Mouse (Mus musculus) erythroid progenitor cell, adult 5-6 weeks (primary cell): ENCODE results near the gene Klrc3. TPM values are rescaled to one million over a fixed set of nuclear protein-coding genes. Genes with fewer than 3 reads are reported as not detected.
A peak's percentile ranks its signal among the peaks of the same experiment; 100 is the strongest.
"Not testable (repeated sequence)": the region's sequence is repeated elsewhere in the genome, so short reads cannot be mapped to it uniquely, and the experiment has no call there.

Source experiments
- ATAC-seq: replicated peaks from 2 replicates; pipeline ENCODE4 v1.8.0; 2016; ENCODE audit warnings: moderate number of reproducible peaks, mild to moderate bottlenecking, moderate TSS enrichment, inconsistent platforms; ENCODE audit not compliant: poor library complexity, low FRiP score, severe bottlenecking
- total RNA-seq, 2 experiments: library from RNA; stranded (forward) in 1 of 2; stranded (reverse) in 1 of 2; fragments of 150-400 nt in 1 of 2; fragments of 186-747, 209-891 nt in 1 of 2; gene quantifications; 2 replicates each; pipeline versions ENCODE4 v1.2.3 to v1.2.4; 2015 to 2017; ENCODE audit warnings: low replicate concordance in 2 of 2

Klrc3 gene
- total RNA-seq (2015; ENCODE audit: low replicate concordance) = not detected in 2 replicates
- total RNA-seq (2017; ENCODE audit: low replicate concordance) = not detected in 2 replicates

DNA sequence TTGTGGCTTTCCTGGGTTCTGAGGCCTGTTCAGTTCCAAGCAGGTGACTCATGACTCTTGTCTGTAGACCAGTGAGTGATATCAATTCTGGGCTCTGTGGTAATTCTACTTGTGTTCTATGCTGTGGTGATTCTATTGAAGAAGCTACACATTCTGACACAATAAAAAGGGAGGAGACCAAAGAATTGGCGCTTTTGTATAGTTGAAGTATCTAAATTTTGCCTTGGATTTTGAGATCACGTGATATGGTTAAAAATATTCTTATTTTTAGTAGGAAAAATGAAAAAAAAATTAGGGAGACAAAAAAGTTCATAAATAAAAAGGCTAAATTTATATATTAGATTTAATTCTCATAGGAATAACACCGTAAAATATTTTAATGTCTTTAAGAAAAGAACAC is at the start of gene Klrc3:
Klrc3 (minus strand) TSS at position 101 of the 400 bp plus-strand sequence.
- ATAC-seq = 0 out of 2 replicates have a peak, but pooled peaks have one; percentile 29

DNA sequence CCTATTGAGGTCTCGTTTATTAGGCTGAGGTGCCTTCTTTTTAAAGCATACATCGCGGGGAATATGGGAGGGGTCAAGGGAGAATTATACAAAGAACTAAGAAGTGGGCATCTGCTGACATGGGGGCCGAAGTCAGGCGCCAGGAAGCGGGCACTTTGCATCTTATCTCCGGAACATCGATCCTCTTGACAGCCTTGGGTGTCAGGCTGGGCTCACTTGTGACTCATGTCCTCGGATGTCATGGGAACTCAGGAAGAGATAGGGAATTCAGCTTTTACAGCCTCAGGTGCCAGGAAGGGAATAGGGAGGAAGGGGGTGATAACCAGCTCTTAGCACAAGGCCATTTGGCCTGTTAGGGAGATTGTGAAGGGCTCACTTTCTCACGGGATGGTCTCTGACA is 48.3 kb upstream of the Klrc3 start:
- ATAC-seq = not testable (repeated sequence)

- no peak for ATAC-seq
Measured at GRCm38 (mm10) chr6:129680379-129680778, 37.2 kb upstream of the Klrc3 start.

- no peak for ATAC-seq
Measured at GRCm38 (mm10) chr6:129678873-129679272, 35.7 kb upstream of the Klrc3 start, which contains the start of gene Klrc1. Gene Klrc1 (minus strand): TSS chr6:129678973.

DNA sequence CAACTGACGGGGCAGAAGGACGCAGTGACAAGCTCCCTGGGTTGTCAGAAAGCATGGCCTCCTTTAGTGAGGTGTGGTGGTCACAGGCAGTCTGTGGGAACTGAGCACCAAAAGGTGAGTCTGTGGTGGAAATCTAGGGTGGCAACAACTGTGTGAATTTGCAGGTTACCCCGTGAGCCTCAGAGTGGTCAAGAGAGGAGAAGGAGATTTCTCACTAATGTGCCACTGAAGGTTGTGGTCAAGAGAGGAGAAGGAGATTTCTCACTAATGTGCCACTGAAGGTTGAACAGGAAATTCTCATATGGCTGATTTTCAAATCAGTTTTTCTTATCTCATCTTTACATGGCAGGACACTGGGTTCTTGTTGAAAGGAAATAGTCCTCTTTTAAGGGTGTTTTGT is 18.2 kb upstream of the Klrc3 start:
- ATAC-seq = not testable (repeated sequence)

DNA sequence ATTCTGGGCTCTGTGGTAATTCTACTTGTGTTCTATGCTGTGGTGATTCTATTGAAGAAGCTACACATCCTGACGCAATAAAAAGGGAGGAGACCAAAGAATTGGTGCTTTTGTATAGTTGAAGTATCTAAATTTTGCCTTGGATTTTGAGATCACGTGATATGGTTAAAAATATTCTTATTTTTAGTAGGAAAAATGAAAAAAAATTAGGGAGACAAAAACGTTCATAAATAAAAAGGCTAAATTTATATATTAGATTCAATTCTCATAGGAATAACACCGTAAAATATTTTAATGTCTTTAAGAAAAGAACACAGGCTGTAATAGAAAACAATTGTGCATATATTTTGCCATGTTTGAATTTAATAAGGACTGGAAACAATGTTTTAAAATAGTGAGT is 17.5 kb upstream of the Klrc3 start, which contains the start of gene Klrc2:
Klrc2 (minus strand) TSS at position 101 of the 400 bp plus-strand sequence.
- not testable (repeated sequence) for ATAC-seq

- not testable (repeated sequence) for ATAC-seq
Measured at GRCm38 (mm10) chr6:129644054-129644453, 917 bp upstream of the Klrc3 start.

- ATAC-seq = not testable (repeated sequence)
Measured at GRCm38 (mm10) chr6:129631046-129631445, 12.1 kb downstream of the Klrc3 start.

DNA sequence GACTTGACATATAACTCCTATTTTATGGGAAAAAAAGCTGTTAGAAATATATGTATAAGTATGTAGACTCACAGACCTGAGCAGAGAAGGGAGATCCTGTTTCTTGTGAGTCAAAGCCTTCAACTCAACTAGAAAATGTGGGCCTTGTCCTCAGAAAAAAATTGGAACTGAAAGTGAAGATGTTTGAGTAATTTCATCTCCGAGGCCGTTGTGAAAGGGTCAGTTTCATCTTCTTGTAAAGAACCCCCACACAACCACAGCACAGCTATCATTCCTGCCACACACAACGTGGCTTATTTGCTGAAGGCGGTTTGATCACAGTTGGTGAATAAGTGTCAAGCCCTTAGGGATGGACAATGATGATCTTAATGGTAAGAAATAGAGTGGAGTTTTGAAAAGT is 19.4 kb downstream of the Klrc3 start, which contains the start of gene Klrk1:
Klrk1 (minus strand) TSS at position 130 of the 400 bp plus-strand sequence.
- no peak for ATAC-seq

DNA sequence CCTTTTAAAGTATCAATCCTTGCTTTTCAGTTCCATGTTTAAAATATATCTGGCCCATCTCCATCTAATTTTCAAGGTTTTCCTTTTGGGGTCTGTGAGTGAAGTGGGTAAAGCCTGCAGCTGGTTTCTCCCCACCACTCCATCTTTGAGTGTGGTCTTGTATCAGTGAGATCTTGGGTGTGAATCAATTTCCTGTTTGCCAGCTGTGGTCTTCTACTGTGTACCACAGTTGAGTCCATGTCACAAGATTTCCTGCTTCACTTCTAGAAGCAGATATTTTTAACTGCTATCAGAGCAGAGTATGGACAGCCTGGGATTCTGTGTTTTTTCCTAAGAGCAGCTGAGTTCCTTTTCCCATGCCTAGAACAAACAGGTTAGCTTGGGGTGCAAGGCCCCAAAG is 34.8 kb downstream of the Klrc3 start:
- no peak for ATAC-seq

DNA sequence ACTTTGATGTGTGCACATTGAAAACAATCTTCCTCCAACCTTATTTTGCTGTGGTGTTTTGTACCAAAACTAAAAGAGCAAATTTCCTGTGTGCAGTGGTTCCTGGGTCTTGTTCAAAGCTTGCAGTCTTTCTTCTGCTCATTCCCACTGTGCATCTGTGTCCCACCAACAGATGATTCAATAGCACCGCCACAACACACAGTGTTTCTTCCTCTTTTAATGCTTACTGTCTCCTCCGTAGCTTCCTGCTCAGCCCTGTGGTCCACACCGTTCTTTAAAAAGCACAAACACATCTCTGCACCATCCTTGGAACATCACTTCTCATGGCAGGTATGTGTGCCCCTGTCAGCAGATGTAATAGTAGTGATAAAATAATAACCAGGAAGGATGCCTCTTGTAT is 51.6 kb downstream of the Klrc3 start, which contains the start of gene Klrd1:
Klrd1 (plus strand) TSS at position 275 of the 400 bp plus-strand sequence.
- ATAC-seq = no peak

Other genes starting within 250 kb of the Klrc3 start
- gene Clec1b, start 246.0 kb downstream of the Klrc3 start, total RNA-seq (2015; ENCODE audit: low replicate concordance) = 8.3 TPM in 1 of 2 replicates, not detected in the other
- 2.7 TPM in 1 of 2 replicates, not detected in the other for gene Clec1b, start 246.0 kb downstream of the Klrc3 start, total RNA-seq (2017; ENCODE audit: low replicate concordance)
- gene Clec9a, start 234.5 kb downstream of the Klrc3 start, total RNA-seq (2015; ENCODE audit: low replicate concordance) = 0.72 TPM in 1 of 2 replicates, not detected in the other
- gene Clec9a, start 234.5 kb downstream of the Klrc3 start, total RNA-seq (2017; ENCODE audit: low replicate concordance) = 0.13 TPM in 1 of 2 replicates, not detected in the other
- not detected in 2 replicates for gene Clec1a, start 191.3 kb downstream of the Klrc3 start, total RNA-seq (2015; ENCODE audit: low replicate concordance)
- gene Clec1a, start 191.3 kb downstream of the Klrc3 start, total RNA-seq (2017; ENCODE audit: low replicate concordance) = 2.0 TPM in 1 of 2 replicates, not detected in the other
- gene Olr1, start 136.2 kb downstream of the Klrc3 start, total RNA-seq (2015; ENCODE audit: low replicate concordance) = 3.4 and 4.3 TPM in 2 replicates
- gene Olr1, start 136.2 kb downstream of the Klrc3 start, total RNA-seq (2017; ENCODE audit: low replicate concordance) = 2.2 and 5.6 TPM in 2 replicates
- gene Tmem52b, start 130.8 kb downstream of the Klrc3 start, total RNA-seq (2015; ENCODE audit: low replicate concordance) = not detected in 2 replicates
- not detected in 2 replicates for gene Tmem52b, start 130.8 kb downstream of the Klrc3 start, total RNA-seq (2017; ENCODE audit: low replicate concordance)
- gene Gabarapl1, start 110.2 kb downstream of the Klrc3 start, total RNA-seq (2015; ENCODE audit: low replicate concordance) = 2.1 and 6.5 TPM in 2 replicates
- gene Gabarapl1, start 110.2 kb downstream of the Klrc3 start, total RNA-seq (2017; ENCODE audit: low replicate concordance) = 9.8 and 17.5 TPM in 2 replicates
- gene Klre1, start 65.4 kb downstream of the Klrc3 start, total RNA-seq (2015; ENCODE audit: low replicate concordance) = not detected in 2 replicates
- gene Klre1, start 65.4 kb downstream of the Klrc3 start, total RNA-seq (2017; ENCODE audit: low replicate concordance) = not detected in 2 replicates
- 10.5 and 10.8 TPM in 2 replicates for gene Klrd1, start 51.6 kb downstream of the Klrc3 start, total RNA-seq (2015; ENCODE audit: low replicate concordance)
- gene Klrd1, start 51.6 kb downstream of the Klrc3 start, total RNA-seq (2017; ENCODE audit: low replicate concordance) = 2.8 TPM in 1 of 2 replicates, not detected in the other
- 1.8 and 2.5 TPM in 2 replicates for gene Klrk1, start 19.5 kb downstream of the Klrc3 start, total RNA-seq (2015; ENCODE audit: low replicate concordance)
- 2.7 and 3.5 TPM in 2 replicates for gene Klrk1, start 19.5 kb downstream of the Klrc3 start, total RNA-seq (2017; ENCODE audit: low replicate concordance)
- 1.3 and 2.2 TPM in 2 replicates for gene Klrc2, start 17.4 kb upstream of the Klrc3 start, total RNA-seq (2015; ENCODE audit: low replicate concordance)
- gene Klrc2, start 17.4 kb upstream of the Klrc3 start, total RNA-seq (2017; ENCODE audit: low replicate concordance) = 0.90 TPM in 1 of 2 replicates, not detected in the other
- gene Klrc1, start 35.6 kb upstream of the Klrc3 start, total RNA-seq (2015; ENCODE audit: low replicate concordance) = 2.5 TPM in 1 of 2 replicates, not detected in the other
- gene Klrc1, start 35.6 kb upstream of the Klrc3 start, total RNA-seq (2017; ENCODE audit: low replicate concordance) = 7.7 TPM in 1 of 2 replicates, not detected in the other
- gene Klri1, start 73.8 kb upstream of the Klrc3 start, total RNA-seq (2015; ENCODE audit: low replicate concordance) = not detected in 2 replicates
- gene Klri1, start 73.8 kb upstream of the Klrc3 start, total RNA-seq (2017; ENCODE audit: low replicate concordance) = 2.4 and 4.0 TPM in 2 replicates
- not detected in 2 replicates for gene Klri2, start 97.1 kb upstream of the Klrc3 start, total RNA-seq (2015; ENCODE audit: low replicate concordance)
- gene Klri2, start 97.1 kb upstream of the Klrc3 start, total RNA-seq (2017; ENCODE audit: low replicate concordance) = 0.39 TPM in 1 of 2 replicates, not detected in the other
- not detected in 2 replicates for gene Gm156, start 140.9 kb upstream of the Klrc3 start, total RNA-seq (2015; ENCODE audit: low replicate concordance)
- not detected in 2 replicates for gene Gm156, start 140.9 kb upstream of the Klrc3 start, total RNA-seq (2017; ENCODE audit: low replicate concordance)
- not detected in 2 replicates for gene Gm17631, start 219.3 kb upstream of the Klrc3 start, total RNA-seq (2015; ENCODE audit: low replicate concordance)
- not detected in 2 replicates for gene Gm17631, start 219.3 kb upstream of the Klrc3 start, total RNA-seq (2017; ENCODE audit: low replicate concordance)
- gene Klra17, start 233.3 kb upstream of the Klrc3 start, total RNA-seq (2015; ENCODE audit: low replicate concordance) = 3.2 TPM in 1 of 2 replicates, not detected in the other
- gene Klra17, start 233.3 kb upstream of the Klrc3 start, total RNA-seq (2017; ENCODE audit: low replicate concordance) = 0.90 TPM in 1 of 2 replicates, not detected in the other